Mouse (Mus musculus): ENCODE data around the gene Pcdh10.

DNA sequence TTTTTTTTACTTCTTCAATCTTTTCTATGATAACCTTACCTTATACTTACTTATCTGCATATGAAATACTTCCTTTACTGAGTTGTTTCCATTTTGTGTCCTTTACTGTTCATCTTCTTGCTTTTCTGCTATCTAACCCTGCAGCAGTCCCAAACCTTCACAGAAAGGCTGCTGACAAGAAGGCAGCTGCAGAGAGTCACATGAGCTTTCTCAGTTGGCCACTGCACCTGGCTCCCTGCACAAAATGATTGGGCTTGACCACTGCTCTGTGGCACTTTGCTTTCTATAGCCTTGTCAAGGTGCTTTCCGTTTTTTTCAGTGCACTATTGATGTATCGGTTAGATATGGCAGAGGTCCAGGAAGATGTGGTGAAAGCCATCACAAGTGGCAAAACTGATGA lies 8.3 kb downstream of the Pcdh10 start:
- TF ChIP-seq CTCF (conservative IDR thresholded peaks at IDR 0.05; ENCODE audit: low read length) (no peak), POU5F1 (IDR thresholded peaks at IDR 0.05; ENCODE audit: borderline replicate concordance, low read length) (no peak)

All from E14TG2a.4 (cell line).